Mouse (Mus musculus): ENCODE data around the gene Edar. TPM values are rescaled to one million over a fixed set of nuclear protein-coding genes. Genes with fewer than 3 reads are reported as not detected.
A peak's percentile ranks its signal among the peaks of the same experiment; 100 is the strongest.

The Edar gene
- total RNA-seq, 2 experiments from 2014 or later, result 0.41 to 0.42 TPM

- no peak for DNase-seq
- intact Hi-C loops (cut with DNase I), result no loop called here
Measured at GRCm38 (mm10) chr10:58606356-58606755, 69.1 kb downstream of the Edar start.

DNA sequence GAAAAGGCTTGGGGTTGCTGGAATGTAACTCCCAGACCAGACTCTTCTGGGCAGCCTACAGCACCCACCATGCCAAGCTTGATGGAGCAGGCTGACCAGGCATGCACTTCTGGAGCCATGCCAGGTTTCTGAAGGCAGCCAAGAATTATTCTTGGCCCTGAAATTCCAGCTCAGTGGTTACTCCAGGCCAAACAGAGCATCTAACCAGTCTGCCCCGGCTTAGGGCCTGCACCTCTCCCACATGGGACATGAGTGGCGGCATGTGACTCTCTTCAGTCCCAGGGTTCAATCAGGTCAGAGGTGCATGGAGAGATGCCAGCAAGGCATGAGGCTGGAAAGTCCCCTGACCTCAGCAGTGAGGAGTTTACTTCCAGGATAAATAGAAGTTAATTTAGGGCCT, 70.7 kb downstream of the Edar start:
- intact Hi-C loops (cut with DNase I), result no loop called here
- DNase-seq, result peak; percentile 56 to 58

DNA sequence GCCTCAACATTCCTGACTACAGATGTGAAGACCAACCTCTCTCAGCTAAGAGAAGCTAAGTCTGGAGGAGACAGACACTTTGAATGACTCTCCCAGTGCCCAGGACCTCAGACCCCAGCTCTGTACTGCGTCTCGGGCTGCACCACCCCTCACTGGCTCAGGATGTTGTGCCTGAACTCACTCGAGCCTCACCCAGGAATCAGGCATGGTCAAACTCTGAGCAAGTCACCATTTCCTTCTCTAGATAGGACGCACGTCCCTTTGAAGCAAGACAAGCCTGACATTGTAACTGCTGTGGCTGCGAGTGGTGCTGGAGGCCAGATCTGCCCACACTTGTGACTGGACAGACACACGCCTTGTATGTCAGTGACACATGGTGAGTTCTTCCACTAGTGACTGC, 73.5 kb downstream of the Edar start:
- intact Hi-C loops (cut with DNase I), result no loop called here
- DNase-seq, result no peak

- intact Hi-C loops (cut with DNase I), result no loop called here
- peak in 1 of 2 experiments; percentile 15 for DNase-seq
Measured at GRCm38 (mm10) chr10:58601431-58601901, 74.0 kb downstream of the Edar start.

DNA sequence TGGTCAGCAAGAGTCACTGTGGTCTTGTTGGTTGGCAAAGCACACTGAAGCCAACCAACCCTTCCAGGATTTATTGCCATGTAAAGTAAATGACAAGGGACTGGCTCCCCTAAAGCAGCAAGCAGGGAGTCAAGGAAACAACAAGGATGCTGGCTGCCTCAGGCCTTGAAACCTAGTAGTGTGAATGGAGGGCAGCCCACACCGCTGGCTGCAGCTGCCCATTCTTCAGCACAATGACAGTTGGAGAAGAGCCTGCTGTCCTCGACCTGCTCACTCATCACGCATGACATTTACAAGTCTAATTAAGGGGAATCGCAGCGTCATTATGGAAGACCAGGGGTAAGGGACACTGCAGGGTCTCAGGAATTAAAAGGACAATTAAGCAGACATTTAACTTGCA, 74.5 kb downstream of the Edar start:
- intact Hi-C loops (cut with DNase I), result no loop called here

DNA sequence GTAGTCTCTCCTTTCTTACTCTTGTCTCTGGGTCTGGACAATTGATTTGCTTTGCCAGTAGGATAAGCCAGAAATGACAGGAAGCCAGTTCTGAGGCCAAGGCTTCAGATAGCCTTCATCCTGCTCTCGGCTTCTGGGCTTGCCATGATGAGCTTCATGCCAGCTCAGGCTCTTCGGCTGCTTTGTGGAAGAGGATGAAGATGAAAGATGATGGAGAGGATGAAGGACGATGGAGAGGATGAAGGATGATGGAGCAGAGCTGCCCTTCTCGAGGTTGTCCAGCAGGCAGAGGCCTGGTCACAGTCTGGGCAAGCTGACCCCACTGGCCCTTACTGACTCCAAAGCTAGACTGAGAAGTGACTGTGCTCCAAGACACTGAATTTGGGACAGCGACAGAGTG, 75.3 kb downstream of the Edar start:
- intact Hi-C loops (cut with DNase I), result no loop called here
- DNase-seq, result no peak

More for the DNA sequence above, 74.5 kb downstream of the Edar start:
- no peak for DNase-seq

DNA sequence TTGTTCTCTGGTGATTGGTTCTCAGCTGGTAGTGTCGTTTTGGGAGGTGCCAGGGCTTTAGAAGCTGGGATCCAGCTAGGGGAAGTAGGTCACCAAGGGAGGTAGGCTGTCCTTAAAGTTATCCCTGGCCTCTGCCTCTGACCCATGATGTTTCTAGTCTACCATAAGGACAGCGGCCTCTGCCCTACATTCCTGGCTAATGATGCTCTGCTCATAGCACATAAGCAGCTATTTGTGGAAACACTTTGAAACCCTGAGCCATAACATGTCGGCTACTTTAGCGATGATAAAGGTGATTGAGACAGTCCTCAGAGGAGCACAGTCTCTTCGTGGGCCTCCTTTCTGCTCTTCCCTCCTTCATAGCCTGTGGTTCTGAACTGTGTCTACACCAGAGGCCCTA, 79.6 kb downstream of the Edar start:
- intact Hi-C loops (cut with DNase I), result no loop called here
- no peak for DNase-seq

DNA sequence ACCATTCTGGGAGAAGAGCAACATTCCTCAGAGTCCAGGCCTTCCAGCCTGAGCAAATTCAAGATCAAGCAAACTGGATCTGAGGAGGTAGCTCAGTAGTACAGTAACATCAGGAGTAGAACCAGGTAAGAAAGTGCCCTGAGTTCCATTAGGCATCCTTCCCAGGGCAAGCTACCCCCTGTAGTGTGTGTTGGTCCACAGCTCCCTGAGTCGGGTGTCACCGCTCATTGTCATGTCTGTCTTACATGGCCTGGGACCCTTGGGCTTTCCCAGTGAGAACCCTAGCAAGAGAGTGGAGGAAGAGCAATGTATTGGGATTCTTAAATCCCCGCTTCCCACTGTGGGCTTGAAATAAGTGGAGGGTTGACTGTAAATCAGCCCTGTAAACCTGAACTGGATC, 80.3 kb downstream of the Edar start:
- intact Hi-C loops (cut with DNase I), result no loop called here
- no peak for DNase-seq

DNA sequence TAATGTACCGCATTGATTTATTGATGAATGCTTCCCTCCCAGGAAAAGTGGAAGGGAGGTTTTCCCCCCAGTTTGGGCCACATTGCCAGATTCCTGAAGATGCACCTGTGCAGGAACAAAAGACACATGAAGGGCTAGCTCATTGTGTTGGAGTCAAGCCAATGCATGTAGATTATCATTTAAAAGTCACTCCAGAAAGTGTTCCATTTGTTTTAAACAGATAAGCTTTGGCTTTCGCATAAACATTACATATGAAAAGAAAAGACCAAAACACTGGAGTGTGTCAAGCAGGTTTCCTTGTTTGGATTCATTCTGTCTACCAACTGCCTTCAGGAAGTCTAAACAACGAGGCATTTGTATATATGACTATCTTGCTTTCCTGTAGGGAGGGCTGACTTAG, 81.0 kb downstream of the Edar start:
- DNase-seq, result no peak
- intact Hi-C loops (cut with DNase I), result no loop called here

DNA sequence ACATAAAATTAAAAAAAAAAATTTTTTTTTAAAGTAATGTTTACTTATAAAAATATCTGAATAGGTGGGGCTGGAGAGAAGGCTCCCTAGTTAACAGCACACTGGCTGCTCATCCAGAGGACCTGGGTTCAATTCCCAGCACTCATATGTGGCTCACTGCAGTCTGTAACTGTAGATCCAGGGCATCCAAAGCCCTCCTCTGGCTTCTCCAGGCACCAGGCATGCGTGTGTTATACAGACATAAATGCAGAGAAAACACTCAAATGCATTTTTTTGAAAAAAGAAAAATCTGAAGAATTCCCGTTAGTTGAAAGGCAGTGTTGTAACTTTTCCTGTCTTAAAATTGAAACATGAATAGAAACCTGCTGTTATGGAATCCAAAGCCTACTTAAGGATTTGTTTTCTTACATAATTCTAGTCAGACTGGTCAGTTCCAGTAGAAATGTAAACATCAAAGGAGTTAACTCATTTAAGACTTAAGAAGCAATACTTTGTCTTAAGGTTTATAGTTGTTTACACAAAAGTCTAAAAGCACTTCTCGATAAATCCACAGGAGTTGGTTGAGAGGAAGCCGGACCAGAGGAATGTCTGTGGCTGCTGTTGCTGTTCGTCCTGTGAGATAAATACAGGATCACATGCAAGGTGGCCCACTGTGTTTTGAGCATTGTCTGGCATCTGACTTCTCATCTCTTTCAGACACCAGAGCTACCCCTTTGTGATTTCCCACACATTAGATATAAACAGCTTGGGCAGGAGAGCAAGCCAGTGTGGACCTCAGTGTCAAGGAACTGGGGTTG, 89.8 kb downstream of the Edar start:
- no peak for DNase-seq
- intact Hi-C loops (cut with DNase I), result no loop called here

DNA sequence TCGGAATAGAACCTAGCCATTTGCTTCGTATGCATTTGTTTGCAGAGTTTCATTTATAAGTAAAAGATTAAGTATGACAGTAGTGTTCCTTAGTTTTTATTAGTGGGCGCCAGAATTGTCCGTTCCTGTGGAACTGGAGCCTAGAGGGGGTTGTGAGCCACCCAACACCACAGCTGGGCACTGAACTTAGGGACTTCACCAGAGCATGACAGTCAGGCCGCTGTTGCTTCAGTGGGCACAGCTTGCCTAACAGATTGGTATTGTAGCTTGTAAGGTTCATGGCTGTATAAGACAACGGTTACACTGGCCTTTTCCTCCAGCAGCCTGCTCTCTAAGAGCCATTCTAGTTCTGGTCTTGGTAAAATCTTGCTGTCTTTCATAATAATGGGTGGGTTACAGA, 114.9 kb downstream of the Edar start:
- intact Hi-C loops (cut with DNase I), result loop anchor here (2.0 kb wide), 1 partner anchor 114 kb away; the partner anchor contains the start of gene Edar

DNA sequence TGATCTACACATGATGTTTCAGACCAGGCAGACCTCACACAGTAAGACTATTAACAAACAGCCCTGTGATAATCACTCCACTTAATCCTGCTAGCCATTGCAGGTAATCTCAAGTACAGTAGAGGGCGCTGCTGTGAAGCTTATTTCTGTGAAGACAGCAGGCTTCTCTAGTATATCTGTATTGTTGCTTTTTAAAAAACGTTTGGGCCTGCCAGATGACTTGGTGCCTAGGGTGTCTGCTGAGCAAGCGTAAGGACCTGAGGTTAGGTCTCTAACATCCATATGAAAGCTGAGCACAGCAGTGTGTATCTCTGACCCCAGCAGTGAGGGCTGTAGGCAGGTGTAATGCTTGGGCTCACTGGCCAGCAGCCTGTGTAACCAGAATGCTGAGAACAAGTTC, 115.6 kb downstream of the Edar start:
- DNase-seq, result peak; percentile 11 to 18

More for the DNA sequence above, 114.9 kb downstream of the Edar start:
- no peak for DNase-seq

GRCm38 (mm10) chr10:58559098-58559497, 116.4 kb downstream of the Edar start:
- intact Hi-C loops (cut with DNase I), result loop anchor here (2.0 kb wide), 1 partner anchor 62 kb away; no protein-coding TSS in a partner anchor
- DNase-seq, result peak; percentile 29 to 45

More for the DNA sequence above, 115.6 kb downstream of the Edar start:
- intact Hi-C loops (cut with DNase I), result loop anchor here (2.0 kb wide), 2 partner anchors 61 to 115 kb away; partner anchors contain the start of gene Edar

DNA sequence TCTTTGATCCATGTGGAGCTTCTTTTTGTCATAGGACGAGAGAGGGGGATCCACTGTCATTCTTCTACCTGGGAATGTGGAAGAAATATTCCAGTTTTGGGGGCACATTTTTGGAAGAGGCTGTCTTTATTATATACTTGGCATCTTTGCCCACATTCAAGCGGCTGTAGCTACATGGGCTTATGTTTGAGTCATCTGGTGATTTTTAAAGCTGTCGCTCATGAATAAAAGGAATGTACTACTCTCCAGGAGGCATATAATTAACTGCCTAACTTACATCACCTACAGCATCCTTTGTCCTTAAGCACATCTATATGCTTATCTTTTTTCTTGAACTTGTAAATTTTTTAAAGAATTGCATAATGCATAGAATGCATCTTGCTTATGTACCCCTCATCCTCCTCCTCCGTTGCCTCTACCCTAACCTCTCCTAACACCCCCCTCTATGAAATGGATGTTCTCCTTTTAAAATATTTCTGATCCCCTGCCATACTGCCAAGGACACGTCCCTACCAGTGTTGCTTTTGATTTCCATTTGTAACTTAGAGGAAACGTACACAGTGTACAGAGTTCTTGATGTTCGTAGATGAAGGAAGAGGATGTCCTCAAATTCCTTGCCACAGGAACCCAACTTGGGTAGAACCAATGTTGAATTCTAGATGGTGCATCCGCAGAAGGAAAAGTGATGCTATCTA, 120.6 kb downstream of the Edar start:
- intact Hi-C loops (cut with DNase I), result no loop called here
- no peak for DNase-seq

Other genes with a start within 250 kb of the Edar start
- gene Ranbp2, start 228.7 kb downstream of the Edar start, total RNA-seq (2021), result 10 to 100 TPM; 45.1 to 54.4 TPM
- gene Ccdc138, start 177.7 kb downstream of the Edar start, total RNA-seq (2021), result under 1 TPM; 0.80 to 0.92 TPM
- gene Gm17542, start 42.6 kb upstream of the Edar start, total RNA-seq (2021), result not detected
- gene Sh3rf3, start 137.7 kb upstream of the Edar start, total RNA-seq (2021), result 1 to 10 TPM; 1.1 to 1.5 TPM